Mouse (Mus musculus) testis, adult 2 months (tissue): ENCODE data around the gene Ms4a15.

Experiments used
- CTCF ChIP-seq: fragments of 200-500 bp; IDR thresholded peaks from 2 replicates; pipeline ENCODE4 v1.5.1; 2012; ENCODE audit warnings: low read depth, mild to moderate bottlenecking, inconsistent platforms, low read length, moderate library complexity; ENCODE audit not compliant: control insufficient read depth, insufficient read depth, insufficient replicate concordance
- POLR2A ChIP-seq: fragments of 200-500 bp; IDR thresholded peaks from 2 replicates; pipeline ENCODE4 v1.6.1; 2012; ENCODE audit warnings: low read depth, mild to moderate bottlenecking, inconsistent platforms, low read length, moderate library complexity; ENCODE audit not compliant: control insufficient read depth

DNA sequence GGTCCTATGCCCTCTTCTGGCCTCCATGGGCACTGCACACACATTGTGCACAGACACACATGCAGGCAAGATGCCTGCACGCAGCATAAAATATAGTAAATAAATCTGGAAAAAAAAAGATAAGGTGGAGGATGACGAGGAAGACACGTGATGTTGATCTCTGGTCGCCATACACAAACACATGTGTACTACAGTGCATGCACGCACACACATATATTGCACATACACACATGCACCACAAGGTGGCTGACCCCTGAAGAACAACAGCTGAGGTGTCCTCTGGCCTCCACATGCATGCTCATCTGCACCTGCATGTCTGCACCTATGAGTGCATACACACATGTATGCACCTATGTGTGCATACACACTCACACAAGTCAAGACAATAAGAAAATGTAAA lies 57.0 kb downstream of the Ms4a15 start:
- TF ChIP-seq CTCF (no peak), POLR2A (no peak)
